Mouse (Mus musculus) ovary, adult 2 months (tissue): ENCODE results near the gene Zbtb17. TPM values are rescaled to one million over a fixed set of nuclear protein-coding genes. Genes with fewer than 3 reads are reported as not detected.

Experiments
- polyA plus RNA-seq: library from polyadenylated mRNA; depleted of rRNA; stranded (reverse); fragments of >200 nt; gene quantifications from 2 replicates; pipeline ENCODE4 v1.2.3, GENCODE M21; 2012; rRNA removed

Zbtb17 gene
- polyA plus RNA-seq: 61.4 and 64.3 TPM in 2 replicates

DNA sequence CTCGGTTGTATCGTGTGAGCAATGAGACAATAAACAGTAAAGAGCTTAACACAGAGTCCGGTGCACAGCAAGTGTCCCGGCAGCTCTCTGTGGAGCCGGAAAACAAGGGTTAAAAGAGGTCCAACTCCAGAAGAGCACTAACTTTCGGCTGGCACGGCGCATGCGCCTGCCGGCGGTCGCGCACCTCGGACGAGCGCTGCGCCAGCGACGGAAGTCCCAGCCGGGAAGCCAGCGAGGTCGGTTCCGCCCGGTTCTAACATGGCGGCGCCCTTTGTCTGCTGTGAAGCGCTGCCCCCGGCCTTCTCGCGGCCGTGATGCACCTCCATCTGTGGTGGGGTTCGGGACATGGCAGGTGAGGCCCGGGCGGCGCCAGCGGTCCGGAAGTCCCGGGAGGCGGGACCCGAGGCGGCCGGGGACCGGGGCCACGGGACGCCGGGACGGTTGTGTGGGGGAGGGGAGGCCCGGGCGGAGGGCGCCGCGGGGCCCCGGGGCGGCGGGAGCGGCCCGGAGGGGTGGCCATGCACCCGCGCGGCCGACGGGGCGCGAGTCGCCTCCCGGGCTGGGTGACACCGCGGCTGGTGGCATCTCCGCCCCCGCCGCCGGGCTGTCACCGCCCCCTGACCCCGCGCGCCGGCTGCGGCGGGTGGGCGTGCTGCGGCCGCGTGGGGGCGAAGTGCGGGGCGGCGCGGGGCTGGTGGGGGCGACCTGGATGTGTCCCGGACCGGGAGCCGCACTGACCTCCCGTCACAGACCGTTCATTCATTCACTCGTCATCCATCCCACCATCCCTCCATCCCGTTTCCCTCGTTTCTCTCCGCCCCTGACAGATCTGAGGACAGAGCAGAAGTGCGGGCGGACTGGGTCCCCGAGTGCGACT is at the start of gene Zbtb17:
Zbtb17 (plus strand) TSS at position 204 of the 877 bp plus-strand sequence.

DNA sequence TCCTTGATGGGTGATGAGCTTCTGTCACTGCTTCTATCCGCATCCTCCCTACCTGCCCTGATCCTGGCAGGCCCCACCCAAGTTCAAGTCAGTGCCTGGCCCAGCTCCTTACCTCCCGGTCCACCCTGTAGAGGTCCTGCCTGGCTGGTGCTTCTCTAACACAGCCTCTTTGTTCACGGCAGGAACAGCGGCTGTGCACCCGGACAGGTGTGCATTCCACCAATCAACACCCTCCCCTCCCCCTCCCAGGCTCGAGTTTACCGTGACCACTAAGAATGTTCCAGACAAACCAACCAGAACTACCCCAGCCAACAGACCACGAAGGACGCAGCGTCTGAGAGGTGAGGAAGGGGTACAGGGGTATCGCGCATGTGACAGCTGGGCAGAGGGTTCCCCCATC is 45.9 kb upstream of the Zbtb17 start, which contains the start of gene Clcnka:
Clcnka (minus strand) TSS at position 180 of the 400 bp plus-strand sequence.

DNA sequence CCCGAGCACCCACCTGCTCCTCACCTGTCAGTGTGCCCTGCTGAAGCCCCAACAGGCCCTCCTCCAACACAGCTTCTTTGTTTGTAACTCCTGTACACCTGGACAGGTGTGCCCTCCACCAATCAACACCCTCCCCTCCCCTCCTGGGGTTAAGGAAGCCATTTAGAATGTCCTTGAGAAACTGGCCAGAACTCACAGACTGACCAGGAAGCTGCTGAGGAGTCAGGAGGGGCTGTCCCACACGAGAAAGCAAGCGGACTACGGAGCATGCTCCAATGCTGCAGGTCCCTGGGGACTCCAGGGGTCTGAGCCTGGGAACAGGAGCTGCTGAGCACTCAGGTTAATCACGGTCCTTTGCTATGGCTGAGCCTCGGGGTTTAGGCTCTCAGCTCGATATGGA is 28.5 kb upstream of the Zbtb17 start, which contains the start of gene Clcnkb:
Clcnkb (minus strand) TSS at position 91 of the 400 bp plus-strand sequence.

DNA sequence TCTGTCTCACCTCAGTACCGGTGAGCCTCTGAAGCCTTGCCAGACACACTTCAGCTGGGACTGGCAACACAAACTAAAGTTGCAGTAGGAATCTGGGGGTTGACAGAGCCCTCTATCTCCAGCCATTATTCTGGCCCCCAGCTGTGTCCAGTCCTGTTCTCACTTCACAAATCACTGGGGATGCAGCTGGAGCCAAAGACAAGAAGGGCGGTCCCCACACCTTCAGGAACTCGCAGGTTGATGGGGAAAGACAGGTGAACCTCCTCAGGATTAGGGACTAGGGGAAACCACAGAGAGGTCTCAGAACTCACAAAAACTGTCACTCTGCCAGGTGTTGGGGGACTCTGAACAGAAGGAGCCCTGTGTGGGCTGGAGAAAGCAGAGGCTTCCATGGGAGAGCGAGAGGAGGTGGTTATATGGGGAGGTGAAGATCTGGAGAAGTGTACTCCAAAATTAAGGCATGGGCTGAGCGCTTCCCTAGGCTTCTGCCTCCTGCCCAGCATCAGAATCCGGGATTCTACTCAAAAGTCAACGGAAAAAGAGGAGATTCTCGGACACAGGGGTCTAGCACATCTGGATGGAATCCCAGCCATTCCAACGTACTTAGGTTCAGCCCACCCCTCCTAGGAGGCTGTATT is 24.1 kb upstream of the Zbtb17 start, which contains the start of gene Hspb7:
Hspb7 (plus strand) TSS at position 588 of the 638 bp plus-strand sequence.

DNA sequence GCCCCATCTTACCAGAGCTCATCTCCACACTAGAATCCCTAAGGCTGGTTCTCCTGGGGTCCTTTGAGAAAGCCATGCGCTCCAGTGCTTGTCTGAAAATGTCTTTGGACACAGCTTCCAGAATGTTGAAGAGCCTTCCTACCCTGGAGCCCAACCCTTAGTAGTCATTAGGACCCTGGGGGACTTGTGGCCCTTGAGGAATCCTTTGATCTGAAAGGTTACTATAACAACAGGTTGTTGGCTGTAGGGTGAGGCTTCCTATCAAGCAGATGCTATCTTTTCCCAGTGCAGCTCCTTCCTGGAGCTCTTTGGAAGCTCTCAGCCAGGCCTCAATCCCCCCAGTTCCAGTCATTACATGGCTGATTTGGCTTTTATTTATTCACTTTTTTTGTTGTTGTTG is 8.5 kb upstream of the Zbtb17 start, which contains the start of gene Srarp:
Srarp (minus strand) TSS at position 132 of the 400 bp plus-strand sequence.

Other genes starting within 250 kb of the Zbtb17 start
- gene Rsg1, start 230.7 kb upstream of the Zbtb17 start, polyA plus RNA-seq: 3.8 and 4.5 TPM in 2 replicates
- gene Arhgef19, start 205.2 kb upstream of the Zbtb17 start, polyA plus RNA-seq: 25.2 and 27.8 TPM in 2 replicates
- gene Epha2, start 143.4 kb upstream of the Zbtb17 start, polyA plus RNA-seq: 11.6 and 14.6 TPM in 2 replicates
- gene Fam131c, start 76.4 kb upstream of the Zbtb17 start, polyA plus RNA-seq: 4.6 and 6.3 TPM in 2 replicates
- gene Clcnka, start 45.9 kb upstream of the Zbtb17 start, polyA plus RNA-seq: not detected in 2 replicates
- not detected in 2 replicates for gene Clcnkb, start 28.6 kb upstream of the Zbtb17 start, polyA plus RNA-seq
- 15.4 and 16.0 TPM in 2 replicates for gene Hspb7, start 23.9 kb upstream of the Zbtb17 start, polyA plus RNA-seq
- 1.9 and 2.3 TPM in 2 replicates for gene Srarp, start 8.5 kb upstream of the Zbtb17 start, polyA plus RNA-seq
- gene Spen, start 93.9 kb downstream of the Zbtb17 start, polyA plus RNA-seq: 21.1 and 26.2 TPM in 2 replicates
- 38.7 and 43.2 TPM in 2 replicates for gene Fblim1, start 161.4 kb downstream of the Zbtb17 start, polyA plus RNA-seq
- 2.5 and 2.9 TPM in 2 replicates for gene Tmem82, start 174.0 kb downstream of the Zbtb17 start, polyA plus RNA-seq
- gene Slc25a34, start 179.2 kb downstream of the Zbtb17 start, polyA plus RNA-seq: 5.1 and 5.5 TPM in 2 replicates
- gene Plekhm2, start 220.2 kb downstream of the Zbtb17 start, polyA plus RNA-seq: 69.2 and 81.9 TPM in 2 replicates
- gene Rsc1a1, start 240.9 kb downstream of the Zbtb17 start, polyA plus RNA-seq: 10.4 and 14.6 TPM in 2 replicates